Mouse (Mus musculus) left cerebral cortex, postnatal 36 days (tissue): ENCODE measurements at regions not wholly inside any gene's neighbourhood (a gene's known extent, or its start where the extent isn't known, plus 50 kb on each side); places are given as distances from the start of the nearest gene placed in this dataset.

Source experiments
- DNase-seq, 2 experiments: peaks; one replicate each; pipeline ENCODE4 v3.0.0; 2021 to 2022; ENCODE audit warnings: low spot score in 2 of 2, mixed read lengths in 1 of 2
- intact Hi-C: fragments of 180-260 bp; cut with DNase I; formaldehyde crosslinking; loops from one replicate; pipeline ENCODE4 v1.15.1; 2025

- no peak for DNase-seq
- intact Hi-C loops: loop anchor here (10.0 kb wide), 1 partner anchor 624 kb away; no protein-coding TSS in a partner anchor
Observed at GRCm38 (mm10) chr13:63748788-63749187, 66.3 kb upstream of the Ercc6l2 start.

DNA sequence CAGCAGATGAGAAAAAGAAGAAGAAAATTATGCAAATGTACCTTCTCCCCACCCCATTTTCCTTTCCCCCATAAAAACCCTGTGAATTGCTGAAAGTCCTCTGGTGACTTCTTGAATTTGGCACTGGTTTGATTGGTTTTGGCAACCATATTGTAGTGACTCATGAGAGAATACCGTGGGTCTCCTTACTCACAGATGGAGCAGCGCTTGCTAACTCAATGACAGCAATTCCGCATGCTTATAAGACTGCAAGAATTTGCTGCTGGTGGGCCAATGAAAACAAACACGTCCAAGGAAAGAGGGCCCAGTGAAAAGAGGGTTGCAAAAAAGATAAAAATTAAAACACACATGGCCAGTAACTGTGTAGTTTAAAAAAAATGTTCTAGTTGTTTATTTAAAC, 65.0 kb upstream of the Ercc6l2 start:
- intact Hi-C loops: loop anchor here (10.0 kb wide), 1 partner anchor 625 kb away; no protein-coding TSS in a partner anchor
- DNase-seq: no peak

GRCm38 (mm10) chr13:63751196-63751595, 63.8 kb upstream of the Ercc6l2 start:
- intact Hi-C loops: no loop called here
- no peak for DNase-seq

DNA sequence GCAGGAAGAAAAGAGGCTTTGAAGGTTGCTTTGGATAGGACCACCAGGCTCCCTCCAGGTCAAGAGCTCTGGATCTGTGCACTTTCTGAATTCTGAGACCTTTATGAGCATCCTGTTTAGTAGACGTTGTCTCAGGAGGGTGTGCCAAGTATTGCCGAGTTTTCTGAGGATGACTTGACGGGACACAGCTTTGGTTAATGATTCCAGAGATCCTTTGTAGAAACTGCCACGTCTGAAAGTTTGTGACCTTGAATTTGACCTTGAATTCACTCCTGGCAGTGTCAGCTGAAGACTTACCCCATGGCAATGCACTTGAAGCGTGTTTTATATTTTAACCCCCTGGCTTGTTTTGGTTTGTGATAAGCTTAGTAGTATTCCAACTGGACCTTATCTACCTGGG, 58.0 kb upstream of the Ercc6l2 start:
- no peak for DNase-seq
- intact Hi-C loops: no loop called here

DNA sequence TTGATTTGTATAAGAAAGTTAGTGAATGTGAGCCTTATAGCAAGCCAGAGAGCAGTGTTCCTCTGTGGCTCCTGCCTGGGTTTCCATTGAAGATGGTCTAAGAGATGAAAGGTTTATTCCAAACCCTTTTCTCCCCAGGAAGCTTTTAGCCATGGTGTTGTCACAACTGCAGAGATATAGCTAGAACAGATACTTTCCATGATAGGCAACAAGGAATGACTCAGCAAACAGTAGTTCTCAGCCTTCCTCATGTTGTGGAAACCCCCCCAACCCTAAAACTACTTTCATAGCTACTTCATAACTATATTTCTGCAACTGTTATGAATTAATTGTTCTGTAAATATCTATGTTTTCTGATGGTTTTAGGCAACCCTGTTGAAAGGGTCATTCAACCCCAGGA, 53.5 kb upstream of the Ercc6l2 start:
- intact Hi-C loops: no loop called here
- DNase-seq: no peak
